22 mouse cellular contexts compared by ENCODE assay signal in the genomic region with DNA sequence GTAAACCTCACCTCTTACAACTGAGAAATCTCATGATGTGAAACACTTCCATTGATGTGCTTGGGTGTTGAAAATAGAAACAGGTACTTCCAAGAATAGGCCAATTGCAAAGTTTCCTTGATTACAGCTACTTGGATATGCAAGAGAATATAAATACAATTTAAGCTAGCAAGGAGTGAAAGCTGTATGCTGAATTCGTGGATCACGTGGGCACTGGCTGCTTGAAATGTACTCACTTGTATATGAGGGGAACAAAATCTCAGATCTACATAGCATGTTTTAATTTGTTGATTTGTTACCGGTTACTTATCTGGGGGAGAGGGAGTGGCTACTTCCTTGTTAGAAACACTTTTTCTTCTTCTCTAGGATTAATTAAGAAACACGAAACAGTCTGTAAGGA. TPM values are rescaled to one million over a fixed set of nuclear protein-coding genes. Genes with fewer than 3 reads are reported as not detected.
DNase-seq lines count a peak whose midpoint lies in the region; ATAC-seq and TF ChIP-seq lines count a peak whose summit lies in the region.
"Had no signal": no experiment of that assay in that cellular context is flagged by ENCODE, and none has a peak within 500 bp of the region (broad histone marks: within the 10 kb centered on the region; RNA-seq: fewer than 3 reads in every experiment).

No protein-coding gene starts in this region.

- TF ChIP-seq CTCF in gastrocnemius, adult 2 months (IDR thresholded peaks at IDR 0.05) = no peak

- no peak overlapping the region for H3K9ac ChIP-seq in midbrain, embryonic 13.5 days (replicated peaks)
- H3K9ac ChIP-seq: kidney, embryonic 15.5 days; liver, postnatal 0 days; midbrain, embryonic 15.5 days; neural tube, embryonic 12.5 days had no signal

- no peak overlapping the region for H3K4me2 ChIP-seq in midbrain, embryonic 13.5 days (replicated peaks)
- H3K4me2 ChIP-seq: kidney, embryonic 15.5 days; midbrain, embryonic 15.5 days; neural tube, embryonic 12.5 days had no signal

- peaks cover 22% of the 10 kb centered on the region for H3K36me3 ChIP-seq in midbrain, embryonic 10.5 days
- H3K36me3 ChIP-seq in midbrain, embryonic 13.5 days = no peaks in the 10 kb centered on the region
- H3K36me3 ChIP-seq: limb, embryonic 10.5 days; midbrain, embryonic 15.5 days; neural tube, embryonic 12.5 days had no signal

- peak overlapping the region; percentile 67 for H3K27ac ChIP-seq in gastrocnemius, adult 2 months
- peak overlapping the region; percentile 69; the same call in 1 of the 2 replicates for H3K27ac ChIP-seq in midbrain, embryonic 10.5 days (replicated peaks)
- H3K27ac ChIP-seq in midbrain, embryonic 13.5 days = no peak overlapping the region
- H3K27ac ChIP-seq: forebrain, embryonic 10.5 days; kidney, embryonic 15.5 days; limb, embryonic 10.5 days; midbrain, embryonic 15.5 days; neural tube, embryonic 12.5 days had no signal

- peaks cover 100% of the 10 kb centered on the region for H3K4me1 ChIP-seq in midbrain, embryonic 10.5 days
- H3K4me1 ChIP-seq in midbrain, embryonic 13.5 days (replicated peaks) = peaks cover 93% of the 10 kb centered on the region

- WGBS in midbrain, embryonic 10.5 days = 81% methylated on average over 4 of the region's 4 CpGs
- WGBS in midbrain, embryonic 13.5 days = 67% methylated on average over 4 of the region's 4 CpGs

- DNase-seq in gastrocnemius, adult 2 months = no peak
- no peak for DNase-seq in gastrocnemius, postnatal 14 days
- peak; percentile 1 for DNase-seq in kidney, adult 18-20 months
- no peak for DNase-seq in kidney, postnatal 36 days
- peak; percentile 8 for DNase-seq in midbrain, embryonic 10.5 days (ENCODE audit: low spot score)
- no peak for DNase-seq in retina, postnatal 1 day
- DNase-seq: cerebellum, adult 11 months; cerebellum, postnatal 10 days; kidney, postnatal 4 days; layer of hippocampus, adult 9-11 months; liver, postnatal 0 days; lung, postnatal 36 days had no signal

- no peaks in the 10 kb centered on the region for H3K27me3 ChIP-seq in midbrain, embryonic 10.5 days (ENCODE audit: low read depth, poor library complexity, severe bottlenecking)
- H3K27me3 ChIP-seq in midbrain, embryonic 13.5 days = no peaks in the 10 kb centered on the region
- H3K27me3 ChIP-seq: kidney, embryonic 15.5 days; megakaryocyte, embryonic 14.5 days; midbrain, embryonic 15.5 days; neural tube, embryonic 12.5 days; Patski had no signal

- H3K9me3 ChIP-seq in midbrain, embryonic 10.5 days (replicated peaks) = no peaks in the 10 kb centered on the region
- H3K9me3 ChIP-seq in midbrain, embryonic 13.5 days = no peaks in the 10 kb centered on the region
- H3K9me3 ChIP-seq: forebrain, embryonic 10.5 days; kidney, embryonic 15.5 days; limb, embryonic 10.5 days; megakaryocyte, embryonic 14.5 days; midbrain, embryonic 15.5 days; neural tube, embryonic 12.5 days had no signal

- ATAC-seq in midbrain, embryonic 13.5 days = no peak
- ATAC-seq: CD4-positive, CD25-positive, alpha-beta regulatory T cell, adult 4 months; intestine, postnatal 0 days; liver, postnatal 0 days; midbrain, embryonic 15.5 days had no signal

- no peak overlapping the region for H3K4me3 ChIP-seq in gastrocnemius, adult 2 months
- H3K4me3 ChIP-seq in midbrain, embryonic 10.5 days = no peak overlapping the region
- no peak overlapping the region for H3K4me3 ChIP-seq in midbrain, embryonic 13.5 days (replicated peaks)
- H3K4me3 ChIP-seq: forebrain, embryonic 10.5 days; kidney, embryonic 15.5 days; limb, embryonic 10.5 days; midbrain, embryonic 15.5 days; neural tube, embryonic 12.5 days had no signal

- intact Hi-C loops in gastrocnemius, adult 2 months (cut with DNase I) = no loop called here
- intact Hi-C loops in gastrocnemius, postnatal 14 days (cut with DNase I; ENCODE audit: low total_unique reads) = no loop called here

RNA-seq across cellular contexts. Expression of a gene that starts 18.1 kb away (rescaled TPM):
- total RNA-seq in gastrocnemius, adult 2 months (2021) = 10 to 100 TPM; 31.3 to 41.6 TPM
- 10 to 100 TPM; 40.8 to 59.9 TPM for total RNA-seq in gastrocnemius, postnatal 14 days (2021)
- 48.7 and 60.6 TPM in 2 replicates for polyA plus RNA-seq in midbrain, embryonic 10.5 days (2016; fragmentation: Nextera tagmentation; extraction: Ambion mirVana)
- polyA plus RNA-seq in midbrain, embryonic 13.5 days (2015; fragmentation: Nextera tagmentation; extraction: Ambion mirVana) = 38.9 and 50.2 TPM in 2 replicates

Comparison
In these comparisons a context has a peak if more than half of its experiments do, and no peak if none do; other contexts are left out.
1. DNase-seq: peak in kidney, adult 18-20 months (single experiment) and midbrain, embryonic 10.5 days (single experiment); none in gastrocnemius, adult 2 months (single experiment), gastrocnemius, postnatal 14 days (single experiment), kidney, postnatal 36 days (0 of 2) and retina, postnatal 1 day (single experiment).